Mouse (Mus musculus): Measurements from ENCODE around the gene Cep128.
A peak's percentile ranks its signal among the peaks of the same experiment; 100 is the strongest.

Gene Cep128

GRCm38 (mm10) chr12:91183304-91183855 lies 200.8 kb downstream of the Cep128 start:
- DNase-seq (ENCODE audit: extremely low read depth, low read depth): no peak

DNA sequence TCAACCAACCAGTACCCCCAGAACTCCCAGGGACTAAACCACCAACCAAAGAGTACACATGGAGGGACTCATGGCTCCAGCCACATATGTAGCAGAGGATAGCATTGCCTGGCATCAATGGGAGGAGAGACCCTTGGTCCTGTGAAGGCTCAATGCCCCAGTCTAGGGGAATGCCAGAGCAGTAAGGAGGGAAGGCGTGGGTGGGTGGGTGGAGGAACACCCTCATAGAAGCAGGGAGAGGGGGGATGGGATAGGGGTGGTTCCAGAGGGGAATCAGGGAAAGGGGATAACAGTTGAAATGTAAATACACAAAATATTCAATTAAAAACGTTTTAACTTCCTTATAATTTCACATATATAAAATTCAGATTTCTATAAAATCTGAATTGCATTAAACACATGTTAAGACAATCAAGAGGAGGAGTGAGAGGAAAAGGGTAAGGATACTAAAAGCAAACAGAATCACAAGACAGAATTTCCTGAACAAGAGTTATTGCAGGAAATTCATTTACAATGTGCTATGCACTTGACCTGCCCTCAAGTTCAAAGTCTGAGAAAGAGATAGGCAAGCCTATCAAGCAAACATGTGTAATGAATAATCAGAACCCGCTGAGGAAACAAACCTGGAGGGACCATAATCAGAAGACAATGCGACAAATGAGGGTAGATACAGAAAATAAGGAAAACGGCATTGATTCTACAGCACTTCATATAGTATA lies 207.2 kb downstream of the Cep128 start:
- no peak for DNase-seq (ENCODE audit: extremely low read depth, low read depth)

- no peak for DNase-seq (ENCODE audit: extremely low read depth, low read depth)
Observed at GRCm38 (mm10) chr12:91171613-91172012, 212.6 kb downstream of the Cep128 start.

DNA sequence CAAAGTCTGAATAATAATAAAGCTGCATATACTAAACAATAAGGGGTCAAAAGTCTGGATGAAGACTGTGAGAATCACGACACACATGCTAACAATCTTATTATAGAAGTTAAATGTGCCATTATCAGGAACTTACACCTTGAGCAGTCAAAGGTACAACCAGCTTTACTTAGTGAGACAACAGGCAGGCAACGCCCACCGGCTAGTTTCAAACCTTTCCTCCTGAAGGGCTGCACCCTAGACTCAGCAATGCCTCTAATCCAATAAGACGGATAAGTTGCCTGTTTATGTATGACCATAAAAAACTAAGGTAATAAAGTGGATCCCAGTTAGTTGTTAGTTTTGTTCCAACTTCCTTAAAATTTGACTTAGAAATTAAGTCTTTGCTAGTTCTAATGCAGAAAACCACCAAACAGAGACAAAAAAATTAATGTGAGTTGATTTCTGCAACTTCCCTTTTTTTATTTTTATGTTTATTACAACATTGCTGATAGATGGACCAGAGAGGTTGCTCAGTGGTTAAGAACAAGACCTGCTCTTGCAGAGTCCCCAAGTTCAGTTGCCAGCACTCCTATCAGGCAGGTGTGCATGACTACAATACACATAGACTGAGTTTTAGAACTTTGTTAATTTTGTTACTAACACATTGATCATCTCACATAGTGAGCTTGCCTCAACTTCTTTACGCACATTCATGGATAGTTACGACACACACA lies 223.0 kb downstream of the Cep128 start:
- DNase-seq (ENCODE audit: extremely low read depth, low read depth): peak; percentile 8

DNA sequence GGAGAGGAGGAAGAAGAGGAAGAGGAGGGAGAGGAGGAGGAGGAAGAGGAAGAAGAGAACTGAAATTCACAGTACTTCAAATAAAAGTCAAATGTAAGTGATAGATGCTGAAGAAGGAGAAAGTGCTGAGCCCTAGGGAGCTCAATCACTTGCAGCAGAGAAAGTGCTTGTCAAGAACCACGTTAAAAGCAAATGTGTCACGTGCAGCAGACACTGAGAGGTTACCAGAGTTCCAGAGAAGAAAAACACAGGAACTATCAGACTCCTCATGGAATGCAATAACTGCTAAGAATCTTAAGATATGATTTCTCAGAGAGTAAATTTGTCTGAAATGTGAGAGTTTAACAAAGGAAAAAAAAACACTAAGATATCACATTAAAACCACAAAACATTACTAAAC lies 225.7 kb downstream of the Cep128 start:
- no peak for DNase-seq (ENCODE audit: extremely low read depth, low read depth)

DNA sequence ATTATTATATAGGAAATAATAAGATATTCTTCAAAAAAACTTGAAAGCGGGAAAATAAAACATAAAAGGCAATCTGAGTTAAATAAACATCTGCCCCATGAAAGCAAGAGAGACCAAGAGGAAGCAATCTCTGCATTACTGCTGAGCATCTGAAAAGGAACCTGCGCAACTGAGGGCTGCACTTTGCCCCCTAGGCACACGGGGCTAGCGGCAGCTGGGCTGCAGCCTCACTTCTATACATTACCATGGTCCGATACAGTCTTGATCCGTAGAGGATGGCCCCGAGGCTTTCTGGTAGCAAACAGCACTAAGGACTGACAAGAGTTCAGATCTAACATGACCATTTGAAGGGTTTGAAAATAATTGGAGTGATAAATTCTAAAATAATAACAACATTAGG lies 230.2 kb downstream of the Cep128 start:
- no peak for DNase-seq (ENCODE audit: extremely low read depth, low read depth)

DNA sequence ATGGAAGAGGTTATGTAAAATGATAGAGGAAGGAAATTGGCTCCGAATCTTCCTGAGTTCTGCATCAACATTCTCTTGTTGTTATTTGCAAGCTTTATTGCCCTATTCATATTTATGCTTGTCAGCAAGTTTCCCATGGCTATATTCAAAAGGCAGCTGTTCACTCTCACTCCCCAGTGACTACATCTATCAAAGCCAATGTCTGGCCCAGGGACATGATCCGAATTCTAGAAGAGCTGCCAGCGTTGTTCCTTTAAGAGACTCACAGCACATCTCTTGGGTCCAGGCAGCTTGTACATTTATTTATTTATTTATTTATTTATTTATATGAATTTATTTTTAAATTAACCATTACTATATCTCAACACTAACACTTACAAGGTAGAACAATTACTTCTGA lies 235.1 kb downstream of the Cep128 start:
- no peak for DNase-seq (ENCODE audit: extremely low read depth, low read depth)

- DNase-seq (ENCODE audit: extremely low read depth, low read depth): no peak
Observed at GRCm38 (mm10) chr12:91134740-91135517, 249.3 kb downstream of the Cep128 start.

- DNase-seq (ENCODE audit: extremely low read depth, low read depth): no peak
Observed at GRCm38 (mm10) chr12:91115054-91115453, 269.2 kb downstream of the Cep128 start.

- DNase-seq (ENCODE audit: extremely low read depth, low read depth): no peak
Observed at GRCm38 (mm10) chr12:91103316-91103715, 280.9 kb downstream of the Cep128 start.

DNA sequence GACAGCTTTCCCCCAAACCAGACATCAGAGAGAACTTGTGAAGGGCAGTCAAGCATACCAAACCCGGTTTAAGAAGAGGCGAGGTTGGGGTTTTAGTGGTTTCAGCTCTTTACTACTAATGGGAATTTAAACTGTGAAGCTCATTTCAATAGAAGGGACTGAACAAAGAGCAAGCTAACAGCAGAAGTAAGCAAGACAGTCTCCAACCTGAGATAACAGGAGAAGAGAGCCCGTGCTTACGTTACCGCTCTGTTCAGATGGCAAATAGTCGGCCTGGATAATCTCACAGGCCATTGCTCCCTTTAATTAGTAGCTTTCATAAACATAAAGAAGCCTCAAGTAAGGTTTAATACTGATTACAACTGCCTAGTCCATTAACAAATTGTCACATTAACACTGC lies 286.3 kb downstream of the Cep128 start:
- no peak for DNase-seq (ENCODE audit: extremely low read depth, low read depth)

DNA sequence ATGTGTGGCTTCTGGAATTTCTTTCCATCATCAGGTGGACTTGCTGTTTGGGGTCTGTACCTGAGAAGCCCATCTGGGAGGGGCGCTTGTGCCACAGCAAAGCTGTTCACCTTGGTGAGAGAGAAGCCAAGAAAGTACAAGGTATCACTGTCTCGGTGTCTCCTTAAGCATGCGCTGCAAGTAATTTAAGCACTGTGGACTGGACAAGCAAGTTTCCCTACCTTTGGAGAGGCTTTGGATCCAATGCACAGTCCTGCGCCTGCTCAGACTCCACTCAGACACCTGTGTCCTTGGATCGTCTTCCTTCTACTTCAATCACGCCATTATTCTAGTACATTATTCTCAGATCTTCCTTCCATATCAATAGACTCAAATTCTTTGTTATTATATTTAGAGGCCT lies 288.0 kb downstream of the Cep128 start:
- no peak for DNase-seq (ENCODE audit: extremely low read depth, low read depth)

GRCm38 (mm10) chr12:91088271-91088670 lies 295.9 kb downstream of the Cep128 start:
- DNase-seq (ENCODE audit: extremely low read depth, low read depth): peak; percentile 1

- DNase-seq (ENCODE audit: extremely low read depth, low read depth): no peak
Observed at GRCm38 (mm10) chr12:91085967-91086366, 298.2 kb downstream of the Cep128 start.

GRCm38 (mm10) chr12:91075600-91075999 lies 308.6 kb downstream of the Cep128 start:
- DNase-seq (ENCODE audit: extremely low read depth, low read depth): no peak

DNA sequence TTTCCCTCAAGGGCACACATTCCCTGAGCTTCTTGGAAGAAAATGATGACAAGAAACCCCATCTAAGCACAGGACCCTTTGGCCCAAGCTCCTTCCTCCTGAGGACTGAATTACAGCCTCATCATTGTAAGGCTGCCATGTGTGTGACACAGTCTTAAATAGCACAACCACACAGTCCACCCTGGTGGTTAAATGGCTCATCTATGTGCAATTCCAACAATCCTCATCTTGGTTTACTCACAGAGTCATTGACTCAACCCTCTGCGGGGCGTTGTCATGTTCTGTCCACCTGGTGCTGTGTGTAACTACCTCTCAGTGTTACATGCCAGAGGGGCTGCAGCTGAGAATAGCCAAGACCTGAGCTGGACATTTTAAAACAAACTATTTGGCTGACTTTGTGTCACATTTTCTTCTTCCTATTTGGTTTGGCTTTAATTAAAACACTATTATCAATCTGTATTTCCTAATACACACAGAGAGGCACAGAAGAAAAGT lies 313.6 kb downstream of the Cep128 start:
- no peak for DNase-seq (ENCODE audit: extremely low read depth, low read depth)

GRCm38 (mm10) chr12:91067083-91067441 lies 317.1 kb downstream of the Cep128 start:
- no peak for DNase-seq (ENCODE audit: extremely low read depth, low read depth)

DNA sequence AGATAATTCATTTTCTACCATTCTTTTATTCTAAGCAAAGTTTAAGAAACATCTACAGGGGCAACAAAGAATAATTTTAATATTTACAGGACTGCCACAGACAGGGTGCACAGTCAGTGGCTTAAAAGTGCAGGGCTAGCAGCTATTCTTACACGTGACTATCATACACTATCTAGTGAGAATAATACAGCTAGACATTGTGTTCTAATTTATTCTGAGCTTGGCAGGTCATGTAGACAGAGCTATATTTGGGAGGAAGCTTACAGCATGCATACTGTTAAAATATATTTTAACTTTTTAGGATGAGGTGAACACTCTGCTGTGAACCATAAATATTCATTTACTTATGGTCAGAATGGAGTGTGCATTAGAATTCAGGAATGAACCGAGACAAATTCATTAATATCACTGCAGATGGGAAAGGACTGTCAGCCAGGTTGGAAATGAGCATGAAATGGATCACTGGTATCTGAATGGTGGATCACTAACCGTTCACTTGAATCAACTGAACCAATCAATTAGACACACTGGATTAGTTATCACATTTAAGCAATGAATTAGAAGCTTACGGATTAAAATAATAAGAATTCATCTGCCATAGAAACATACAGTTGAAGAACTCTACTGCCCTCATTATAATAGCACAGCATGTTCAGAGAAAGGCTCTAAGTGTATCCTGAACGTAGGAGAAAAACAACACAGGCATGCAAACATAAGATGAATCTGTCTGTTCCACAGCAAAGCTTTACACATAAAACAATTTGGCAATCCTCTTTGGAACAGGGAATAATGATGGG lies 317.7 kb downstream of the Cep128 start:
- no peak for DNase-seq (ENCODE audit: extremely low read depth, low read depth)

DNA sequence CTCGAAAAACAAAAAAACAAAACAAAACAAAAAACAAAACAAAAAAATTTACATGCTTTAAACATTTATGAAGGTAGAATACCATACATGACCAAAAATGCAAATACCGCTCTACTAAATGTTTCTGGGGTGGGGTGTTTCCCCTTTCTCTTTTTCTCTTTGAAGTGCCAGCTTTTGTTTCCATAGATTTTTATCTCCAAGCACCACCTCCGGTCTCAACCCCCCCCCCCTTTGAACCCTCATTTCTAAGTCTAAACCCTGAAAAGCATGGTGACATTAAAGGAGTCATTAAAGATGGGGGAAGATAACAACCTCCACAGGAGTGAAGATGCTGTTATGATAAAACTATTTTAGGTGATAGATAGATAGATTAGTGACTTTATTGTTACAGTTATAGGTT lies 318.8 kb downstream of the Cep128 start:
- no peak for DNase-seq (ENCODE audit: extremely low read depth, low read depth)

DNA sequence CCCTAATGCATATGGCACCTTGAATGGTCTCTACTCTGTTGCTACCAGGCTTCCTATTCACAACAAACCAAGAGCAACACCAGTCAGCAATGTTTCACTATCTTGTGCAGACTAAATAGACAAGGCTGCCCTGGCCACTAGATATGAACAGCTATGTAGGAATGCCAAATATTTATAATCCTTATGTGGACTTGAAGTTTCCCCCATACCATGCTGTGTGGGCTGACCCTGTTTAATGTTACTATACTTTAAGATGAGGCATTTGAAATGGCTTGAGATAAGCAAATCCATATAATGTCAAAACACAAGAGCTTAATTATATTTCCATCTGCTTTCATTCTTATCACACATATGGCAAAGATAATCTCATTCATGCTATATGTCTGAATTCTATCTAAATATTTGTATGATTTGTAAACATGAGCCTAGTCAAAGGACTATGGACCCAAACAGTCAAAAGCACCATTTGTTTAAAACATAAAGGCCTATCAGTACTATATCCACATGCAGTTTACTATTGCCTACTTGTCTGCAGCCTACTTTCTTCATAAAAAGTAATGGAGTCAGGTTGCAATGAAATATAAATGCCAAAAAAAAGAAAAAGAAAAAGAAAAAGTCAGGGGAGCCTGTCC lies 319.7 kb downstream of the Cep128 start:
- no peak for DNase-seq (ENCODE audit: extremely low read depth, low read depth)
